Mouse (Mus musculus) megakaryocyte, embryonic 14.5 days (primary cell): ENCODE results near the gene Osbpl2.

Source experiments
- FLI1 ChIP-seq: IDR thresholded peaks from 2 replicates; pipeline ENCODE4 v1.6.1; 2012; ENCODE audit warnings: low read length, inconsistent platforms, mixed read lengths
- GATA1 ChIP-seq: IDR thresholded peaks from 3 replicates; pipeline ENCODE4 v1.6.1; 2012; ENCODE audit warnings: mixed read lengths, low read length, inconsistent platforms, borderline replicate concordance

DNA sequence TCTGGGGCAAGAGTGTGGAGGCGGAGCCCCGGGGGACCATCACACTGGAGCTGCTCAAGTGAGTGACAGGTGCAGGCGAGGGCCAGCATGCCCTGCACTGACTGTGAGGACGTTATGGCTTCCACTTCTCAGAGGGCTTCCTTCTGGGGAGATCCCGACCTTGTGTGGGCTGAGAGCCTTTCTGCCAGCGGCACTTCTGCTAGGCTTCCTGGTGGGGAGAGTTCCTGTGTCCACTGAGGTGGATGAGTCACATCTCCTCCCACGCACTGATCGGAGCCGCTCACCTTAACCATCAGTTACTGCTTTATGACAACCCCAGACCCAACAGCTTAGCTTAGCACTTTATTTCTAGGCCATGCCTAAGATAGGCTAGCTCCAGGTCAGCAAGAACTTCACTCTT, 29.4 kb downstream of the Osbpl2 start:
- no peak for TF ChIP-seq GATA1
- TF ChIP-seq FLI1: no peak
